Mouse (Mus musculus): ENCODE data around the gene Trim26. TPM values are rescaled to one million over a fixed set of nuclear protein-coding genes. Genes with fewer than 3 reads are reported as not detected.

Gene Trim26
- polyA plus RNA-seq, 1 experiment from 2014 or later: 39.9 TPM

DNA sequence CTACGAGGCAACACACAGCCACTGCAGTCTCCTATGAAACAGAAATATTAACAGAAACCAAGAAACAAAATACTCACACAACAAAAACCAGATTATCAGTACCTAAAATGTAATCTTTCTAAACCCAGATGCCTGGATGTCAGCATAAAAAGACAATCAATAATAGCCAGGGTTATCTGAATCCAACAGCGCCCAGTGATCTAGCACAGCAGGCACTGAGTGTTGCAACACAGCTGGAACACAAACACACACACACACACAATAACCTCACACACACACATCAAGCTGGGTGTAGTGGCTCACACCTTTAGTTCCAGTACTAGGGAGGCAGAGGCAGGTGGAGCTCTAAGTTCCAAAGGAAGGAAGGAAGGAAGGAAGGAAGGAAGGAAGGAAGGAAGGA lies 8.4 kb upstream of the Trim26 start:
- no peak overlapping the region for H3K9ac ChIP-seq (ENCODE audit: low read length)
- WGBS: 70% methylated on average over 2 of the region's 2 CpGs
- H3K36me3 ChIP-seq (ENCODE audit: control insufficient read depth, insufficient read depth, low read length): no peaks in the 10 kb centered on the region
- H3K4me1 ChIP-seq (ENCODE audit: control insufficient read depth, insufficient read depth, low read length): no peaks in the 10 kb centered on the region
- no peak overlapping the region for H3K4me2 ChIP-seq (ENCODE audit: low read depth, low read length)
- no peaks in the 10 kb centered on the region for H3K9me3 ChIP-seq (replicated peaks; ENCODE audit: control insufficient read depth, low read length)
- no peak overlapping the region for H3K27ac ChIP-seq (ENCODE audit: low read length)
- ATAC-seq (ENCODE audit: insufficient read depth, low FRiP score): no peak
- no peaks in the 10 kb centered on the region for H3K27me3 ChIP-seq (ENCODE audit: control insufficient read depth, insufficient read depth, low read length)
- no peak overlapping the region for H3K4me3 ChIP-seq (replicated peaks; ENCODE audit: low read length)

DNA sequence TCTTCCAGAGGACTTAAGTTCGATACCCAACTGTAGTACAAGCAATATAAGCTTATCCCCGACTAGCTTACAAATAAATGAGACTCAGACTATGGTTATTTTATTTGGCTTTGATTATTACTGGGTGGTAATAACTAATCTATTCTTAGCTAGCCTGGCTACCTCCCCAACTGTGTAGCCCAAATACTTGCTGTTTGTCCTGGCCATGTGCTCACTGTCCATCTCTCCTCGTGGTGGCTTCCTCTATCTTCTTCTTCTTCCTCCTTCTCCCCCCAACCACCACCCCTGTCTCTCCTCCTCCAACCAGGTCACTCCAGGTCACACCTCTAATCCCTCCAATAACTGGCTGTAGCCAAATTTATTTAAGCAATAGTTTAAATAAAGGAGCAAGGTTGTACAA lies 6.5 kb upstream of the Trim26 start:
- Histone ChIP-seq H3K4me3 (replicated peaks; ENCODE audit: low read length) (no peak overlapping the region), H3K4me1 (ENCODE audit: control insufficient read depth, insufficient read depth, low read length) (no peaks in the 10 kb centered on the region), H3K9ac (ENCODE audit: low read length) (no peak overlapping the region), H3K9me3 (replicated peaks; ENCODE audit: control insufficient read depth, low read length) (no peaks in the 10 kb centered on the region), H3K4me2 (ENCODE audit: low read depth, low read length) (no peak overlapping the region), H3K36me3 (ENCODE audit: control insufficient read depth, insufficient read depth, low read length) (no peaks in the 10 kb centered on the region), H3K27me3 (ENCODE audit: control insufficient read depth, insufficient read depth, low read length) (no peaks in the 10 kb centered on the region), H3K27ac (ENCODE audit: low read length) (no peak overlapping the region)
- 75% methylated on average over 3 of the region's 3 CpGs for WGBS
- no peak for ATAC-seq (ENCODE audit: insufficient read depth, low FRiP score)

GRCm38 (mm10) chr17:36832694-36833093 lies 4.2 kb upstream of the Trim26 start:
- Histone ChIP-seq H3K9ac (ENCODE audit: low read length) (no peak overlapping the region), H3K4me2 (ENCODE audit: low read depth, low read length) (no peak overlapping the region), H3K27ac (ENCODE audit: low read length) (no peak overlapping the region), H3K36me3 (ENCODE audit: control insufficient read depth, insufficient read depth, low read length) (no peaks in the 10 kb centered on the region), H3K4me1 (ENCODE audit: control insufficient read depth, insufficient read depth, low read length) (peaks cover 7% of the 10 kb centered on the region), H3K27me3 (ENCODE audit: control insufficient read depth, insufficient read depth, low read length) (no peaks in the 10 kb centered on the region), H3K4me3 (replicated peaks; ENCODE audit: low read length) (no peak overlapping the region), H3K9me3 (replicated peaks; ENCODE audit: control insufficient read depth, low read length) (no peaks in the 10 kb centered on the region)
- 58% methylated on average over 4 of the region's 4 CpGs for WGBS
- no peak for ATAC-seq (ENCODE audit: insufficient read depth, low FRiP score)

- H3K4me3 ChIP-seq (replicated peaks; ENCODE audit: low read length): peak overlapping the region; percentile 86
- no peaks in the 10 kb centered on the region for H3K9me3 ChIP-seq (replicated peaks; ENCODE audit: control insufficient read depth, low read length)
- H3K4me2 ChIP-seq (ENCODE audit: low read depth, low read length): peak overlapping the region; percentile 58
- H3K4me1 ChIP-seq (ENCODE audit: control insufficient read depth, insufficient read depth, low read length): peaks cover 12% of the 10 kb centered on the region
- ATAC-seq (ENCODE audit: insufficient read depth, low FRiP score): peak; percentile 7; the same call in 1 of the 2 replicates
- peak overlapping the region; percentile 98 for H3K27ac ChIP-seq (ENCODE audit: low read length)
- H3K9ac ChIP-seq (ENCODE audit: low read length): peak overlapping the region; percentile 68
- WGBS: 26% methylated on average over 12 of the region's 12 CpGs
- H3K36me3 ChIP-seq (ENCODE audit: control insufficient read depth, insufficient read depth, low read length): no peaks in the 10 kb centered on the region
- no peaks in the 10 kb centered on the region for H3K27me3 ChIP-seq (ENCODE audit: control insufficient read depth, insufficient read depth, low read length)
Observed at GRCm38 (mm10) chr17:36835591-36836426, 1.1 kb upstream of the Trim26 start.

DNA sequence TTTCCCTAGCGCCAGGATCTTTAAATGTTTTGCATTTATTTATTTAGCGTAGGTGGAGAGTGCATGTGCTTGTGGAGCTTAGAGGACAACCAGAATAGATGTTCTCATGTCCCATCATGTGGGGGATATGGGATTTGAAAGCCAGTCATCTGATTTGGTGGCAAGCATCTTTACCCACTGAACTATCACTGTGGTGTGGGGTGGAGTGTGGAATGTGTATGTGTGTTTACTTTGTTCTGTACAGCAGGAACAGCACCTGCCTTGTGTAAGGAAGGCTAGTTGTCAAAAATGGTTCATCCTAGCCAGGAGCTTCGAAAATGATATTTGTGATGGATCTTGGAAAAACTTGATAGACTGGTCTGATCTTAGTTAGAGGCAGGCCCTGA lies 514 bp upstream of the Trim26 start:
- Histone ChIP-seq H3K9me3 (replicated peaks; ENCODE audit: control insufficient read depth, low read length) (no peaks in the 10 kb centered on the region), H3K27ac (ENCODE audit: low read length) (peak overlapping the region; percentile 98), H3K4me1 (ENCODE audit: control insufficient read depth, insufficient read depth, low read length) (peaks cover 12% of the 10 kb centered on the region), H3K4me2 (ENCODE audit: low read depth, low read length) (peak overlapping the region; percentile 58), H3K27me3 (ENCODE audit: control insufficient read depth, insufficient read depth, low read length) (no peaks in the 10 kb centered on the region), H3K4me3 (replicated peaks; ENCODE audit: low read length) (peak overlapping the region; percentile 86), H3K9ac (ENCODE audit: low read length) (peak overlapping the region; percentile 68), H3K36me3 (ENCODE audit: control insufficient read depth, insufficient read depth, low read length) (no peaks in the 10 kb centered on the region)
- peak; percentile 6; the same call in 1 of the 2 replicates for ATAC-seq (ENCODE audit: insufficient read depth, low FRiP score)
- WGBS: 13% methylated on average over 3 of the region's 3 CpGs

GRCm38 (mm10) chr17:36839001-36839400 lies 2.1 kb downstream of the Trim26 start:
- Histone ChIP-seq H3K9ac (ENCODE audit: low read length) (no peak overlapping the region), H3K27me3 (ENCODE audit: control insufficient read depth, insufficient read depth, low read length) (no peaks in the 10 kb centered on the region), H3K4me1 (ENCODE audit: control insufficient read depth, insufficient read depth, low read length) (peaks cover 12% of the 10 kb centered on the region), H3K9me3 (replicated peaks; ENCODE audit: control insufficient read depth, low read length) (no peaks in the 10 kb centered on the region), H3K27ac (ENCODE audit: low read length) (no peak overlapping the region), H3K4me3 (replicated peaks; ENCODE audit: low read length) (no peak overlapping the region), H3K36me3 (ENCODE audit: control insufficient read depth, insufficient read depth, low read length) (no peaks in the 10 kb centered on the region), H3K4me2 (ENCODE audit: low read depth, low read length) (no peak overlapping the region)
- 75% methylated on average over 5 of the region's 5 CpGs for WGBS
- ATAC-seq (ENCODE audit: insufficient read depth, low FRiP score): no peak

GRCm38 (mm10) chr17:36839931-36840330 lies 3.0 kb downstream of the Trim26 start:
- WGBS: 72% methylated on average over 3 of the region's 3 CpGs
- no peak overlapping the region for H3K4me3 ChIP-seq (replicated peaks; ENCODE audit: low read length)
- H3K27ac ChIP-seq (ENCODE audit: low read length): no peak overlapping the region
- H3K9me3 ChIP-seq (replicated peaks; ENCODE audit: control insufficient read depth, low read length): no peaks in the 10 kb centered on the region
- no peak for ATAC-seq (ENCODE audit: insufficient read depth, low FRiP score)
- no peak overlapping the region for H3K4me2 ChIP-seq (ENCODE audit: low read depth, low read length)
- H3K36me3 ChIP-seq (ENCODE audit: control insufficient read depth, insufficient read depth, low read length): no peaks in the 10 kb centered on the region
- H3K9ac ChIP-seq (ENCODE audit: low read length): no peak overlapping the region
- peaks cover 12% of the 10 kb centered on the region for H3K4me1 ChIP-seq (ENCODE audit: control insufficient read depth, insufficient read depth, low read length)
- no peaks in the 10 kb centered on the region for H3K27me3 ChIP-seq (ENCODE audit: control insufficient read depth, insufficient read depth, low read length)

DNA sequence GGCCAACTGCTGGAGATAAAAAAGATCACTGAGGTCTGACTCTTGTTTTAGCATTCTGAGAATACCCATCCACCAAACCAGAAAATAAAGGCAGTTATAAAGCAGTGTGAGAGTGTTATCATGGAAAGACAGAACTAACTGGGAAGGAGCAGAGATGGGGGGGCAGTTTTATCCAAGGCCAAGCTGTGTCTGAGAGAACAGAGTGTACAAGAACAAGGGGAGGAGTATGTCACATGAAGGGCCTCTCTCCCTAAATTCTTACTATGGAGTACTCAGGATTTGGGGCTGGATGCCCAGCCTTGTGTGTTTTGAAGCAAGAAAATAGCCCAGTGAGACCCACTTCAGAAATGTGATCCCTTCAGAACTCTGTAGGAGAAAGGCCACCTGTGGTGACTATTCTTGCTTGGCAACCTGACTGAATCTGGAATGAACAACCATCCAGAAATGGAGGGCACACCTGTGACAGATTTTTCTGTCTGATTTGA lies 4.1 kb downstream of the Trim26 start:
- no peaks in the 10 kb centered on the region for H3K36me3 ChIP-seq (ENCODE audit: control insufficient read depth, insufficient read depth, low read length)
- H3K4me1 ChIP-seq (ENCODE audit: control insufficient read depth, insufficient read depth, low read length): peaks cover 10% of the 10 kb centered on the region
- H3K4me3 ChIP-seq (replicated peaks; ENCODE audit: low read length): no peak overlapping the region
- ATAC-seq (ENCODE audit: insufficient read depth, low FRiP score): no peak
- no peak overlapping the region for H3K9ac ChIP-seq (ENCODE audit: low read length)
- no peaks in the 10 kb centered on the region for H3K27me3 ChIP-seq (ENCODE audit: control insufficient read depth, insufficient read depth, low read length)
- no peak overlapping the region for H3K27ac ChIP-seq (ENCODE audit: low read length)
- H3K9me3 ChIP-seq (replicated peaks; ENCODE audit: control insufficient read depth, low read length): no peaks in the 10 kb centered on the region
- no peak overlapping the region for H3K4me2 ChIP-seq (ENCODE audit: low read depth, low read length)

- H3K27ac ChIP-seq (ENCODE audit: low read length): no peak overlapping the region
- ATAC-seq (ENCODE audit: insufficient read depth, low FRiP score): no peak
- H3K27me3 ChIP-seq (ENCODE audit: control insufficient read depth, insufficient read depth, low read length): no peaks in the 10 kb centered on the region
- H3K9ac ChIP-seq (ENCODE audit: low read length): no peak overlapping the region
- no peaks in the 10 kb centered on the region for H3K9me3 ChIP-seq (replicated peaks; ENCODE audit: control insufficient read depth, low read length)
- H3K4me3 ChIP-seq (replicated peaks; ENCODE audit: low read length): no peak overlapping the region
- no peaks in the 10 kb centered on the region for H3K36me3 ChIP-seq (ENCODE audit: control insufficient read depth, insufficient read depth, low read length)
- 72% methylated on average over 7 of the region's 7 CpGs for WGBS
- H3K4me2 ChIP-seq (ENCODE audit: low read depth, low read length): no peak overlapping the region
- no peaks in the 10 kb centered on the region for H3K4me1 ChIP-seq (ENCODE audit: control insufficient read depth, insufficient read depth, low read length)
Observed at GRCm38 (mm10) chr17:36843696-36844095, 6.8 kb downstream of the Trim26 start.

Data from stomach, embryonic 16.5 days (tissue).